Mouse (Mus musculus): ENCODE data around the gene 2310061N02Rik. TPM values are rescaled to one million over a fixed set of nuclear protein-coding genes. Genes with fewer than 3 reads are reported as not detected.
A peak's percentile ranks its signal among the peaks of the same experiment; 100 is the strongest.
"Not testable (repeated sequence)": the region's sequence is repeated elsewhere in the genome, so short reads cannot be mapped to it uniquely, and the experiment has no call there.

2310061N02Rik gene
- not detected in 2 replicates for polyA plus RNA-seq (2016; fragmentation: Nextera tagmentation; extraction: Ambion mirVana)

GRCm38 (mm10) chr16:88707496-88708012 lies at the start of gene 2310061N02Rik:
Gene 2310061N02Rik (minus strand): TSS chr16:88707962.
- Histone ChIP-seq H3K36me3 (no peaks in the 10 kb centered on the region), H3K27ac (no peak within 1 kb of the TSS), H3K27me3 (ENCODE audit: low read depth, poor library complexity, severe bottlenecking) (no peaks in the 10 kb centered on the region), H3K9me3 (replicated peaks) (no peaks in the 10 kb centered on the region), H3K4me3 (no peak within 1 kb of the TSS), H3K4me1 (no peaks in the 10 kb centered on the region)
- WGBS, result 90% methylated on average over 10 of the region's 10 CpGs
- DNase-seq (ENCODE audit: low spot score), result no peak

GRCm38 (mm10) chr16:88751535-88751934 lies 43.8 kb upstream of the 2310061N02Rik start, which contains the start of gene Krtap13:
Gene Krtap13 (minus strand): TSS chr16:88751635.
- DNase-seq (ENCODE audit: low spot score); H3K4me1 ChIP-seq; H3K27ac ChIP-seq; H3K9me3 ChIP-seq (replicated peaks); H3K36me3 ChIP-seq; H3K27me3 ChIP-seq (ENCODE audit: low read depth, poor library complexity, severe bottlenecking); H3K4me3 ChIP-seq: not testable (repeated sequence)
- WGBS, result 93% methylated on average over 3 of the region's 3 CpGs

GRCm38 (mm10) chr16:88747943-88748342 lies 40.2 kb upstream of the 2310061N02Rik start:
- Histone ChIP-seq H3K36me3 (no peaks in the 10 kb centered on the region), H3K9me3 (replicated peaks) (no peaks in the 10 kb centered on the region), H3K4me1 (peaks cover 6% of the 10 kb centered on the region; the same call in 1 of the 2 replicates), H3K27ac (no peak overlapping the region), H3K27me3 (ENCODE audit: low read depth, poor library complexity, severe bottlenecking) (no peaks in the 10 kb centered on the region), H3K4me3 (no peak overlapping the region)
- no peak for DNase-seq (ENCODE audit: low spot score)
- 61% methylated on average over 4 of the region's 4 CpGs for WGBS

GRCm38 (mm10) chr16:88744750-88745340 lies 37.1 kb upstream of the 2310061N02Rik start:
- Histone ChIP-seq H3K4me1 (peaks cover 6% of the 10 kb centered on the region; the same call in 1 of the 2 replicates), H3K4me3 (no peak overlapping the region), H3K9me3 (replicated peaks) (no peaks in the 10 kb centered on the region), H3K27me3 (ENCODE audit: low read depth, poor library complexity, severe bottlenecking) (no peaks in the 10 kb centered on the region), H3K27ac (no peak overlapping the region), H3K36me3 (no peaks in the 10 kb centered on the region)
- no peak for DNase-seq (ENCODE audit: low spot score)
- WGBS, result 93% methylated on average over 4 of the region's 4 CpGs

- no peaks in the 10 kb centered on the region for H3K4me1 ChIP-seq
- 80% methylated on average over 2 of the region's 2 CpGs for WGBS
- no peak for DNase-seq (ENCODE audit: low spot score)
- H3K27ac ChIP-seq, result no peak overlapping the region
- no peaks in the 10 kb centered on the region for H3K36me3 ChIP-seq
- H3K9me3 ChIP-seq (replicated peaks), result no peaks in the 10 kb centered on the region
- H3K27me3 ChIP-seq (ENCODE audit: low read depth, poor library complexity, severe bottlenecking), result no peaks in the 10 kb centered on the region
- H3K4me3 ChIP-seq, result no peak overlapping the region
Observed at GRCm38 (mm10) chr16:88735391-88735790, 27.6 kb upstream of the 2310061N02Rik start.

- Histone ChIP-seq H3K4me1 (no peaks in the 10 kb centered on the region), H3K36me3 (no peaks in the 10 kb centered on the region), H3K9me3 (replicated peaks) (no peaks in the 10 kb centered on the region), H3K4me3 (no peak within 1 kb of the TSS), H3K27ac (no peak within 1 kb of the TSS), H3K27me3 (ENCODE audit: low read depth, poor library complexity, severe bottlenecking) (no peaks in the 10 kb centered on the region)
- no peak for DNase-seq (ENCODE audit: low spot score)
- 86% methylated on average over 4 of the region's 4 CpGs for WGBS
Observed at GRCm38 (mm10) chr16:88728812-88729275, 21.1 kb upstream of the 2310061N02Rik start, which contains the start of gene Krtap13-1. Gene Krtap13-1 (plus strand): TSS chr16:88728862.

- H3K36me3 ChIP-seq, result no peaks in the 10 kb centered on the region
- 0 out of 2 replicates have a peak, but pooled peaks cover 3% of the 10 kb centered on the region for H3K4me1 ChIP-seq
- H3K4me3 ChIP-seq, result no peak overlapping the region
- no peak for DNase-seq (ENCODE audit: low spot score)
- 43% methylated on average over 1 of the region's 1 CpGs for WGBS
- H3K9me3 ChIP-seq (replicated peaks), result no peaks in the 10 kb centered on the region
- no peak overlapping the region for H3K27ac ChIP-seq
- H3K27me3 ChIP-seq (ENCODE audit: low read depth, poor library complexity, severe bottlenecking), result no peaks in the 10 kb centered on the region
Observed at GRCm38 (mm10) chr16:88720031-88720430, 12.3 kb upstream of the 2310061N02Rik start.

GRCm38 (mm10) chr16:88716549-88716948 lies 8.8 kb upstream of the 2310061N02Rik start:
- Histone ChIP-seq H3K9me3 (replicated peaks) (no peaks in the 10 kb centered on the region), H3K4me1 (no peaks in the 10 kb centered on the region), H3K36me3 (no peaks in the 10 kb centered on the region), H3K4me3 (no peak overlapping the region), H3K27ac (no peak overlapping the region), H3K27me3 (ENCODE audit: low read depth, poor library complexity, severe bottlenecking) (no peaks in the 10 kb centered on the region)
- DNase-seq (ENCODE audit: low spot score), result no peak

GRCm38 (mm10) chr16:88711245-88711644 lies 3.5 kb upstream of the 2310061N02Rik start:
- no peaks in the 10 kb centered on the region for H3K36me3 ChIP-seq
- DNase-seq (ENCODE audit: low spot score), result no peak
- H3K4me1 ChIP-seq, result no peaks in the 10 kb centered on the region
- 87% methylated on average over 6 of the region's 6 CpGs for WGBS
- no peak overlapping the region for H3K27ac ChIP-seq
- no peaks in the 10 kb centered on the region for H3K27me3 ChIP-seq (ENCODE audit: low read depth, poor library complexity, severe bottlenecking)
- H3K4me3 ChIP-seq, result no peak overlapping the region
- no peaks in the 10 kb centered on the region for H3K9me3 ChIP-seq (replicated peaks)

- 88% methylated on average over 4 of the region's 4 CpGs for WGBS
- no peak overlapping the region for H3K27ac ChIP-seq
- DNase-seq (ENCODE audit: low spot score), result no peak
- no peak overlapping the region for H3K4me3 ChIP-seq
- H3K4me1 ChIP-seq, result no peaks in the 10 kb centered on the region
- no peaks in the 10 kb centered on the region for H3K9me3 ChIP-seq (replicated peaks)
- no peaks in the 10 kb centered on the region for H3K36me3 ChIP-seq
- H3K27me3 ChIP-seq (ENCODE audit: low read depth, poor library complexity, severe bottlenecking), result no peaks in the 10 kb centered on the region
Observed at GRCm38 (mm10) chr16:88710757-88711156, 3.0 kb upstream of the 2310061N02Rik start.

GRCm38 (mm10) chr16:88701072-88701864 lies 6.5 kb downstream of the 2310061N02Rik start:
- H3K9me3 ChIP-seq (replicated peaks), result no peaks in the 10 kb centered on the region
- DNase-seq (ENCODE audit: low spot score), result peak; percentile 39

GRCm38 (mm10) chr16:88696256-88696655 lies 11.5 kb downstream of the 2310061N02Rik start:
- DNase-seq (ENCODE audit: low spot score), result no peak
- no peak overlapping the region for H3K4me3 ChIP-seq
- no peaks in the 10 kb centered on the region for H3K27me3 ChIP-seq (ENCODE audit: low read depth, poor library complexity, severe bottlenecking)
- WGBS, result 82% methylated on average over 4 of the region's 4 CpGs
- no peaks in the 10 kb centered on the region for H3K9me3 ChIP-seq (replicated peaks)
- no peak overlapping the region for H3K27ac ChIP-seq
- H3K4me1 ChIP-seq, result peaks cover 6% of the 10 kb centered on the region
- no peaks in the 10 kb centered on the region for H3K36me3 ChIP-seq

More at GRCm38 (mm10) chr16:88701072-88701864, 6.5 kb downstream of the 2310061N02Rik start:
- Histone ChIP-seq H3K27me3 (ENCODE audit: low read depth, poor library complexity, severe bottlenecking) (no peaks in the 10 kb centered on the region), H3K27ac (0 out of 2 replicates have a peak overlapping the region, but pooled peaks have one; percentile 34), H3K36me3 (no peaks in the 10 kb centered on the region), H3K4me1 (peaks cover 9% of the 10 kb centered on the region), H3K4me3 (no peak overlapping the region)
- 59% methylated on average over 4 of the region's 4 CpGs for WGBS

- H3K4me1 ChIP-seq, result no peaks in the 10 kb centered on the region
- no peaks in the 10 kb centered on the region for H3K36me3 ChIP-seq
- H3K27me3 ChIP-seq (ENCODE audit: low read depth, poor library complexity, severe bottlenecking), result no peaks in the 10 kb centered on the region
- no peak overlapping the region for H3K27ac ChIP-seq
- DNase-seq (ENCODE audit: low spot score), result no peak
- WGBS, result 69% methylated on average over 2 of the region's 2 CpGs
- H3K4me3 ChIP-seq, result no peak overlapping the region
- no peaks in the 10 kb centered on the region for H3K9me3 ChIP-seq (replicated peaks)
Observed at GRCm38 (mm10) chr16:88681282-88681681, 26.5 kb downstream of the 2310061N02Rik start.
